Mouse (Mus musculus) ES-E14 (cell line): ENCODE measurements at regions not wholly inside any gene's neighbourhood (a gene's known extent, or its start where the extent isn't known, plus 50 kb on each side); places are given as distances from the start of the nearest gene placed in this dataset.

Experiments used
- DNase-seq: peaks from one replicate; pipeline ENCODE4 v3.0.0-alpha.2; 2013; ENCODE audit warnings: low read depth, low spot score
- H3K27ac ChIP-seq: 2 replicates; pipeline ENCODE4 v1.5.1; 2012; ENCODE audit warnings: low read depth, mild to moderate bottlenecking, low read length, moderate library complexity, mixed read lengths; ENCODE audit not compliant: poor library complexity, insufficient read depth, severe bottlenecking
- H3K36me3 ChIP-seq: 2 replicates; pipeline ENCODE4 v1.6.1; 2012; ENCODE audit warnings: mild to moderate bottlenecking, low read length, moderate library complexity, mixed read lengths; ENCODE audit not compliant: control insufficient read depth, poor library complexity, insufficient read depth, severe bottlenecking
- H3K4me1 ChIP-seq, 2 experiments: fragments of 150-350 bp in 1 of 2; sonication (generic) in 1 of 2; 2 replicates each; pipeline ENCODE4 v1.6.1; 2012; ENCODE audit warnings: low read length in 2 of 2, mild to moderate bottlenecking in 1 of 2, mixed read lengths in 1 of 2; ENCODE audit not compliant: control insufficient read depth in 2 of 2, insufficient read depth in 2 of 2, poor library complexity in 1 of 2
- H3K4me3 ChIP-seq, 2 experiments: fragments of 150-350 bp in 1 of 2; sonication (generic) in 1 of 2; 2 replicates each; pipeline ENCODE4 v1.5.1; 2012; ENCODE audit warnings: low read length in 2 of 2, low read depth in 1 of 2, mild to moderate bottlenecking in 1 of 2, mixed read lengths in 1 of 2; ENCODE audit not compliant: insufficient read depth in 1 of 2, poor library complexity in 1 of 2, severe bottlenecking in 1 of 2
- H3K9ac ChIP-seq: 2 replicates; pipeline ENCODE4 v1.6.1; 2012; ENCODE audit warnings: low read depth, mild to moderate bottlenecking, low read length, mixed read lengths; ENCODE audit not compliant: poor library complexity, insufficient read depth, severe bottlenecking
- H3K9me3 ChIP-seq: fragments of 150-350 bp; sonication (generic); 2 replicates; pipeline ENCODE4 v1.6.1; 2012; ENCODE audit warnings: low read depth, mild to moderate bottlenecking, low read length; ENCODE audit not compliant: control insufficient read depth, insufficient read depth
- CHD2 ChIP-seq: IDR thresholded peaks from 2 replicates; pipeline ENCODE4 v1.6.1; 2014; ENCODE audit warnings: mild to moderate bottlenecking, low read depth, low read length, inconsistent platforms
- HCFC1 ChIP-seq: IDR thresholded peaks from 2 replicates; pipeline ENCODE4 v1.6.1; 2012; ENCODE audit warnings: low read length, inconsistent platforms, borderline replicate concordance; ENCODE audit not compliant: insufficient read depth
- MAFK ChIP-seq: IDR thresholded peaks from 2 replicates; pipeline ENCODE4 v1.6.1; 2014; ENCODE audit warnings: mild to moderate bottlenecking, low read depth, low read length, inconsistent platforms; ENCODE audit not compliant: insufficient read depth
- ZC3H11A ChIP-seq: IDR thresholded peaks from 2 replicates; pipeline ENCODE4 v1.6.1; 2012; ENCODE audit warnings: low read depth, mild to moderate bottlenecking, inconsistent platforms, low read length, borderline replicate concordance
- ZNF384 ChIP-seq: IDR thresholded peaks from 2 replicates; pipeline ENCODE4 v1.6.1; 2012; ENCODE audit warnings: low read depth, low read length, inconsistent platforms
- in situ Hi-C, 2 experiments: fragments of 600-800 bp; cut with MboI; formaldehyde crosslinking; loops; one replicate each; pipeline ENCODE4 v1.15.1; 2025; ENCODE audit warnings: low sequenced_read_pairs in 2 of 2, inconsistent platforms in 1 of 2; ENCODE audit not compliant: unreplicated experiment in 2 of 2

- in situ Hi-C loops, result no loop called here
- no peaks in the 10 kb centered on the region for H3K36me3 ChIP-seq
- H3K4me1 ChIP-seq, result no peaks in the 10 kb centered on the region
- no peak overlapping the region for H3K4me3 ChIP-seq
- H3K27ac ChIP-seq, result no peak overlapping the region
- H3K9ac ChIP-seq, result no peak overlapping the region
- H3K9me3 ChIP-seq, result no peaks in the 10 kb centered on the region
- DNase-seq, result no peak
- TF ChIP-seq MAFK (no peak), CHD2 (no peak), ZC3H11A (no peak), HCFC1 (no peak), ZNF384 (no peak)
These were observed 524.3 kb upstream of the Kif18a start for GRCm38 (mm10) chr2:108756251-108756650.

GRCm38 (mm10) chr2:108764703-108765102 lies 515.8 kb upstream of the Kif18a start:
- Histone ChIP-seq H3K4me1 (no peaks in the 10 kb centered on the region), H3K27ac (no peak overlapping the region), H3K36me3 (no peaks in the 10 kb centered on the region), H3K4me3 (no peak overlapping the region), H3K9me3 (no peaks in the 10 kb centered on the region), H3K9ac (no peak overlapping the region)
- no peak for DNase-seq
- no peak for TF ChIP-seq ZC3H11A
- no peak for TF ChIP-seq ZNF384
- in situ Hi-C loops, result no loop called here

GRCm38 (mm10) chr2:108766461-108766860 lies 514.1 kb upstream of the Kif18a start:
- no peak overlapping the region for H3K9ac ChIP-seq
- H3K9me3 ChIP-seq, result no peaks in the 10 kb centered on the region
- in situ Hi-C loops, result no loop called here
- no peak overlapping the region for H3K27ac ChIP-seq
- H3K4me1 ChIP-seq, result no peaks in the 10 kb centered on the region
- H3K4me3 ChIP-seq, result no peak overlapping the region
- TF ChIP-seq CHD2, result no peak
- TF ChIP-seq ZNF384, result no peak
- TF ChIP-seq MAFK, result no peak
- no peak for TF ChIP-seq HCFC1
- no peak for TF ChIP-seq ZC3H11A
- no peak for DNase-seq
- H3K36me3 ChIP-seq, result no peaks in the 10 kb centered on the region

- TF ChIP-seq MAFK (no peak), CHD2 (no peak), HCFC1 (no peak), ZC3H11A (no peak), ZNF384 (no peak)
These were observed 510.2 kb upstream of the Kif18a start for GRCm38 (mm10) chr2:108770383-108770782.

GRCm38 (mm10) chr2:108783457-108783856 lies 497.1 kb upstream of the Kif18a start:
- in situ Hi-C loops, result no loop called here
- no peak overlapping the region for H3K9ac ChIP-seq
- H3K9me3 ChIP-seq, result no peaks in the 10 kb centered on the region
- no peaks in the 10 kb centered on the region for H3K4me1 ChIP-seq
- H3K27ac ChIP-seq, result no peak overlapping the region
- H3K4me3 ChIP-seq, result no peak overlapping the region
- TF ChIP-seq HCFC1 (no peak), ZNF384 (no peak), MAFK (no peak), ZC3H11A (no peak), CHD2 (no peak)
- no peaks in the 10 kb centered on the region for H3K36me3 ChIP-seq
- no peak for DNase-seq

More at GRCm38 (mm10) chr2:108770383-108770782, 510.2 kb upstream of the Kif18a start:
- Histone ChIP-seq H3K27ac (no peak overlapping the region), H3K4me1 (no peaks in the 10 kb centered on the region), H3K9ac (no peak overlapping the region), H3K9me3 (no peaks in the 10 kb centered on the region), H3K36me3 (no peaks in the 10 kb centered on the region), H3K4me3 (no peak overlapping the region)
- DNase-seq, result no peak
- in situ Hi-C loops, result no loop called here
